Mouse (Mus musculus) spleen, postnatal 10 days (tissue): Measurements from ENCODE around the gene Serpine1.
A peak's percentile ranks its signal among the peaks of the same experiment; 100 is the strongest.

Source experiments
- DNase-seq, 2 experiments: peaks; one replicate each; pipeline ENCODE4 v3.0.0; 2021 to 2022; ENCODE audit warnings: low spot score in 2 of 2

Gene Serpine1

GRCm38 (mm10) chr5:137096037-137096436 is 24.0 kb upstream of the Serpine1 start:
- no peak for DNase-seq

DNA sequence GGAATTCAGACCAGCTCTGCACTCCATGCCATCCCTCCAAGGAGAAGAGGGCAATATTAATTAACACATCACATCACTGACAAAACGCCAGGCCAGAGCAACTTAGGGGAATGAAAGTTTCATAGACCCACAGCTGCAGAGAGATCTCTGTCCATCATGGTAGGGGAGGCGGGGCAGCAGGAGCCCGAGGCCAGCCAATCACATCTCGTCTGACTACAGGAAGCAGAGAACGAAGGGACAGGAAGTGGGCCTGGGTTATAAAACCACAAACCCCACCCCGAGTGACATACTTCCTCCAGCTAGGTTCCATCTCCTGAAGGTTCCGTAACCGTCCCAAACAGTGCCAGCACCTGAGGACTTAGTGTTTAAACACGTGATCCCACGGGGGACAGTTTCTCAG is 23.1 kb upstream of the Serpine1 start:
- no peak for DNase-seq

DNA sequence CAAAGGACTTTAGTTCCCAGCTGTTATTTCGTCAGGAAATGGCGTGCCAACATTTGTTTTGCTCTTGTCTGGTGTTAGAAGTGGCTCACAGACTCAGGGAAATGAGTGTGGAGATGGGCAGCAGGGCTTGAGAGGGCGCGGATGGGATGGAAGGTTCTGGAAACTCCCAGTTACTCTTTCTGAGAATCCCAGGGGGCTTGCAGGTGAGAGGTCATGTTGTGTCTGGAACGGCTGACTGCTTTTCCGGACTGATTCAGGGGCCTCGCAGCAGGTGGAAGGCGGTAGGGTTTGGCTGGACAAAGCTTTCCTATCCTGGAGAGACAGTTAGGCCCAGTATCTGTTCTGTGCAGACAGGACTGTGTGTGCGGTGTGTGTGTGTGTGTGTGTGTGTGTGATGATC is 21.7 kb upstream of the Serpine1 start:
- DNase-seq: no peak

- DNase-seq: no peak
Measured at GRCm38 (mm10) chr5:137091560-137091959, 19.5 kb upstream of the Serpine1 start.

DNA sequence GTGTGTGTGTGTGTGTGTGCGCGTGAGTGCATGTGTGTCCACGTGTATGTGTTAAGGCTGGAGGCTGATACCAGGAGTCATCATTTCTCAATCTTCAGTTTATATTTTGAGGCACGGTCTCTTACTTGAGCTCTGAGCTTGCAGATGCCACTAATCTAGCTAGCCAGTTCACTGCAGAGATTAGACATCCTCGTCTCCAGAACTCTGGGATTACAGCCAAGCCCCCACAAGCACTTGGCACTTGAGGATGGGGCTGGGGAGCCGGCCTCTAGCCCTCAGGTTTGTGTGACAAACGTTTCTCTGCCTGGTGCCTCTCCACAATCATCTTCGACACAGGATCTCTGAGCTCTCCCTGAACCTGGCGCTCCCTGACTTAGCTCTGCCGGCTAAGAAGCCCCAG is 18.8 kb upstream of the Serpine1 start:
- no peak for DNase-seq

DNA sequence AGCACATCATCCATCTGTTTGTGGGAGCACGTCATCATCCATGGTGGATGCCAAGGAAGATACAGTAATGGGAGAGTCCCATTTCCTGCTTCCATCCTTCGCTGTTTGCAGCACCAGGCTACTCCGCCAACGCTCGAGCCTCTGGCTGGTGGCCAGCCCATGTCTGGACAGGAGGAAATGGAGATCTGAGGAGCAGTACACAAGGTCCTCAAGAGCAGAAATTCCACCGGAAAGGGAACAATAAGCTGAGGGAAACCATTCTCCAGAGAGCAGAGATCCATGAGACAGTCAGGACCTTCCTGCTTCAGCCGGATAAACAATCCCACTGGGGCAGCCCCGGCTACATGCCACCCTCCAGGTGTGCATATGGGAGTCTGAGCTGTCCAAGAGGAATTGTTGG is 15.3 kb upstream of the Serpine1 start:
- no peak for DNase-seq

DNA sequence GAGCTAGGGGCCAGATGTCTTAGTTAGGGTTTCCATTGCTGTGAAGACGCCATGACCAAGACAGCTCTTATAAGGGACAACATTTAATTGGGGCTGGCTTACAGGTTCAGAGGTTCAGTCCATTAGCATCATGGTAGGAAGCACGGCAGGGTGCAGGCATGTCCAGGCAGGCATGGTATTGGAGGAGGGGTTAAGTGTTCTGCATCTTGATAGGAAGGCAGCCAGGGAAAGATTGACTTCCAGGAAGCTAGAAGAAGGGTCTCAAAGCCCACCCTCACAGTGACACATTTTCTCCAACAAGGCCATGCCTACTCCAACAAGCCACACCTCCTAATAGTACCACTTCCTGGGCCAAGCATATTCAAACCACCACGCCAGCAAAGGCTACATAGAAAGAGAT is 13.7 kb upstream of the Serpine1 start:
- DNase-seq: no peak

- no peak for DNase-seq
Measured at GRCm38 (mm10) chr5:137085021-137085420, 13.0 kb upstream of the Serpine1 start.

DNA sequence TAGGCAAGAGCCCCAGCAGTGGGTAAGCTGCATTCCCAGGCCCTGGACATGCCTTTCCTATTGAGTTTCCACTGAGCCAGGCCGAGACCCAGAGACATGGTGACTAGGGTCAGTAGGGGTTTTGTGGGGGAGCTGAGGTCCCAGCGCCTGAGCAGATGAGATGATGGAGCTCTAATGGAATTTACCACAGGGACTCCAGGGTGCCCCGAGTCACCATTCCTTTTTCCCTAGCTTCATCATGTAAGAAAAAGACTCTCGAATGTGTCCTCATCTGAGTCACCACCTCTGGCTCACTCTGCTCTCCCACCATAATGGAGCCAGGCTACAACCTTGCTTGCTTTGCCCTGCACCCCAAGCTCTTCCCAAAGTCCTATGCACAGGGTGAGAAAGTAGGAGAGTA is 11.0 kb upstream of the Serpine1 start:
- no peak for DNase-seq

DNA sequence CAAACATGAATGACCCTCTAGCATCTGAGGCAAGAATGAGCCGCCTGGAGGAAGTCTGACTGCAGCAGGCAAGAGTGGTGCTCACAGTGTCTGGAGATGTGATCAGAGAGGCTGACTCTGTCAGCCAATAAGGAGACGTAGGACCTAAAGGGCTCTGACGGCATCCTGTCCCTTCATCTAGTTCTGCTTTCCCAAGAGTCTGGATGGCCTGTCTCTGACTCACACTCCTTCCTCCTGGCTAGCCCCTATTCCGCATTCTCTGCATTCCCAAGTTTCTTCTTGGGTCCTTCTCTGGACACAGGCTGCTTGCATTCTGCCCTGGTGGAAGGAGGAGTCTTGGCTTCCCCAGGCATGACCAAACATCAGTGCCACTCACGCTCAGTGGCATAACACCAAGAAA is 7.8 kb upstream of the Serpine1 start:
- DNase-seq: no peak

DNA sequence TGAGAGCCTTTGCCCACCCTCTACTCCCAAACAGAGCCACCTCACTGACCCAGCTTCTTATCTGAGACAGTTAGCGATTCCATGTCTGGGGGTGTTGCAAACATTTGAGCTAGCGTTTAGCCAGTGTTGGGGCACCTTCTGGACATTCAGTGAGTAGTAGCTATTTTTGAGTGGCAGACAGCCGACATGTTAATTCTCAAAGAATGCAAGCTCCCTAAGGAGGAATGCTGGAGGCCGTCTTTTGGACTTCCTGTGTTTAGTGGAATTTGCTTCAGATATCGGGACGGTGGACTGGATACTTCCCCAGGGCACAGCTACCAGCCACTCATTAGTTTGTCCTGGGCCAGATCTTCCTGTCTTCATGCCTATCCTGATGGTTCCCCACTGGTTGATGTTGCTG is 6.5 kb upstream of the Serpine1 start:
- DNase-seq: no peak

- no peak for DNase-seq
Measured at GRCm38 (mm10) chr5:137078041-137078440, 6.0 kb upstream of the Serpine1 start.

DNA sequence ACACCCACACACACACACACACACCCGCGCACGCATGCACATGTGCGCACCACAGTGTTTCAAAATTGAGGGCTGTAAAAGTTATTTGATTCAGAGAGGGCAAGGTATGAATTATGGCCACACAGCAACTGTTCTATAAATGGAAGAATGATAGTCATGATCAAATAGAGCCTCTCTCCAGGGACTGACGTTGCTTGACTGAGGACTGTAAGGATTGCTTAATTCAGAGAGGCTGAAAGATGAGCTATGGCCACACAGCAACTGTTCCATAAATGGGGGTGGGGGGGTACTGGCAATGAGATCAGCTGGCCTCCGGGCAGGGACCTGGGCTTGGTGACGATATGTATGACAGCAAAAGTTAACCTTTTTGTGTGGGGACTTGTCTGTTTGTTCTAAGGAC is 5.1 kb upstream of the Serpine1 start:
- DNase-seq: no peak

DNA sequence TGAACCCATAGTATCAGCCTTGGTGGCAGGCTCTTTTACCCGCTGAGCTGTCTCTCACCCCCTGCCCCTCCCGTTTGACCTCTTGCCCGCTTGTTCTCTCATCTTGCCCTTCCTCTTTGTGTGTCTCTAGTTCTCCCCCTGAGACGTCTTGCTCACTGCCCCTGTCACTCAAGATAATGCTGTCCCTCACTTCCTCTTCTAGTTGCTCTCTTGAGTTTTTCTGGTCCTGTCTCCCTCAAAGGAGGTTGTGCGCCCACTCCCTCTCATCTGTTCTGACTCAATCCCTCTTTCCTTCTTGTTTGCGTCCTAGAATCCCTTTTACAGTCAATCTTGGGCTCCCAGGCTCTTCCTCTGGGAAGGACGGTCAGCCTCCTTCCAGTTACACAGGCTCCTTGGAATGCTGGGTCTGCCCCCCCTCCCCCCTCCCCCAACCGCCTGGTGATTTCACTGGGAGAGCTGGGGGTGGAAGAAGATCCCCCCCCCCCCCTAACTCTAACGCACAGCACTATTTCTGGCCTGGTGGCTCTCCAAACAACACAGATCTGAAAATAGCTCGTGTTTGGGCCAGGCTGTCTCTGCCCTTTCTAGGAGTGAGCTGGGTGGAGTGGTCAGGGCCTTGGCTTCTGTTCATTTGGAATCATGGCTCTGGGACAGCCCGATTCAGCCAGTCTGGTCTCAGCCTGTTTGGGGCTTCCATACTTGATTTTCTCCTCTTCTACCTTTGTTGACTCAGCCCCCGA is 4.3 kb upstream of the Serpine1 start:
- peak in 1 of 2 experiments; percentile 38 for DNase-seq

- no peak for DNase-seq
Measured at GRCm38 (mm10) chr5:137075726-137076125, 3.7 kb upstream of the Serpine1 start.

- no peak for DNase-seq
Measured at GRCm38 (mm10) chr5:137074191-137074651, 2.2 kb upstream of the Serpine1 start.

DNA sequence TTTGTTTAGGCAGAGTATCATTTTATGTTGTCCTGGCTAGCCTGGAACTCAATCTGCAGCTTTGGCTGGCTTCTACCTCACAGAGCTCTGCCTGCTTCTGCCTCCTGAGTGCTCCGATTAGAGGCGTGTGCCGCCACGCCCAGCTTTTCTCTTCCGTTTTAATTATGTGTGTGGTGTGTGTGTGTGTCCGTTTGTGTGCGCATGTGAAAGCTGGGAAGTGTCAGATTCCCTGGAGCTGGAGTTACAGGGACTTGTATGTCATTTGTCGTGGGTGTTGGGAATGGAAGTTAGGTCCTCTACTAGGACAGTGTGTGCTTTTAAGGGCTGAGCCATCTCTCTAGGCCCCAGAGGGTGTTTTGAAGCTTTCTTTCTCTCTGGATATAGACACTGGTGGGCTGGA is 1.1 kb upstream of the Serpine1 start:
- DNase-seq: no peak

- DNase-seq: no peak
Measured at GRCm38 (mm10) chr5:137070881-137071605, 1.0 kb downstream of the Serpine1 start.

DNA sequence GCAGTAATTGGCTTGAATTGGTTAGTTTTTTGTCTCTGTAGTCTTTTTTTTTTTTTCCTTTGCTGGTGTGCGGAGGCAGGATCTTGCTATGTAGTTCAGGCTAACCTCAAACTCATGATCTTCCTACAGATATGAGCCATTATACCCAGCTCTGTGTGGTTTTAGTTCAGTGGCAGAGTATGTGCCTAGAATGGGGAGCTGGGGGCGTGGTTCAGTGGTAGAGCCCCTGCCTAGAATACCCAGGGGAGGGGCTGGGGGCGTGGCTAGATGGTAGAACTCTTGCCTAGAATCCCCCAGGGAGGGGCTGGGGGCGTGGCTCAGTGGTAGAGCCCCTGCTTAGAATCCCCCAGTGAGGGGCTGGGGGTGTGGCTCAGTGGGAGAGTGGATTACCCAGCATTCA is 3.4 kb downstream of the Serpine1 start:
- no peak for DNase-seq

DNA sequence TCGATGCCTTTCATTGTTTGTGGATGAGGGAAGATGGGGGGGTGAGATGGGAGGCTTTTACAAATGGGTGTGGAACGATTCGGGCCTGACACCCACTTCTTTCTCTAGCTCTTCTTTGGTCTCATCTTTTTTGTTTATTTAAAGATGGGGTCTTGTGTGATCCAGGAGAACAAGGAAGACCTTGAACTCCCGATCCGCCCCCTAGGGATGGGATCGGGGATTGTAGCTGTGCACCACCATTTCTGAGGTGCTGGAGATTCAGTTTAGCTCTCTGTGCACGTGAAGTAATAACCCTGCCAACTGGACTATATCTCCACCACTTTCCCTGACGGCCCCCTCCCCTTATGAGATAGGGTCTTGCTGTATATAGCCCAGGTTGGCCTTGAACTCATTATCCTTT is 6.1 kb downstream of the Serpine1 start:
- DNase-seq: no peak

DNA sequence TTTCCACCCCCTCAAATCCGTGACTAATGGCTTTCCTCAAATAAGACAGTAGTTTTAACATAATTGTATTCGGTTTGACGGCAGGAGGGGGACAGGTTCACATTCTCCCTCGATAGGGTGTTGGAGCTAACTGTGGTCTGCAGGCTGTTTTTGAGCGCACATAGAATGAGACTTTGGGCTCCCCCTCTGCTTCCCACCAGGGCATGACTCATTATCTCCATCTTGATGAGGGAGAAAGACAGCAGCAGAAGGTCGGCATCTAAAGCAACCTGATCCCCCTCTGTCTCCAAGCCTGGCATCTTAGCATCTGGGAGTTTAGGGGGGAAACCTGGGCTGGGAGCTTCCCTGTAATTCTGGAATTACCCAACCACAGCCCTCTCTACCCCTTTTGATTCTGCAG is 6.6 kb downstream of the Serpine1 start:
- no peak for DNase-seq

- DNase-seq: no peak
Measured at GRCm38 (mm10) chr5:137062601-137063000, 9.5 kb downstream of the Serpine1 start.

- DNase-seq: peak; percentile 16 to 66
Measured at GRCm38 (mm10) chr5:137061809-137062481, 10.1 kb downstream of the Serpine1 start.
